Mouse (Mus musculus) bone marrow, adult 2 months (tissue): ENCODE results near the gene Urb1. TPM values are rescaled to one million over a fixed set of nuclear protein-coding genes. Genes with fewer than 3 reads are reported as not detected.

ENCODE experiments used
- H3K27ac ChIP-seq: fragments of 200-500 bp; 2 replicates; pipeline ENCODE4 v1.5.1; 2012; ENCODE audit warnings: low read depth, mild to moderate bottlenecking, control low read depth, inconsistent platforms, low read length; ENCODE audit not compliant: control insufficient read depth, poor library complexity, insufficient read depth
- H3K4me1 ChIP-seq: fragments of 200-500 bp; 2 replicates; pipeline ENCODE4 v1.6.1; 2011; ENCODE audit warnings: low read length; ENCODE audit not compliant: control insufficient read depth, insufficient read depth
- H3K4me3 ChIP-seq: fragments of 200-500 bp; replicated peaks from 2 replicates; pipeline ENCODE3; 2011; ENCODE audit warnings: mild to moderate bottlenecking, low read depth, low read length, control low read depth; ENCODE audit not compliant: control insufficient read depth
- CTCF ChIP-seq: fragments of 200-500 bp; IDR thresholded peaks from 2 replicates; pipeline ENCODE4 v1.5.1; 2011; ENCODE audit warnings: low read length, control low read depth; ENCODE audit not compliant: control insufficient read depth, insufficient read depth
- POLR2A ChIP-seq: fragments of 200-500 bp; IDR thresholded peaks from 2 replicates; pipeline ENCODE4 v1.6.1; 2011; ENCODE audit warnings: low read depth, mild to moderate bottlenecking, control low read depth, low read length, borderline replicate concordance; ENCODE audit not compliant: control insufficient read depth
- WGBS: fragments of 180-500 bp; shearing (Covaris S2); methylation state at CpG from one replicate; pipeline ENCODE4 v1.1.7; 2018; 5-methylcytosine and 5-hydroxymethylcytosine counted together
- polyA plus RNA-seq: library from polyadenylated mRNA; stranded (reverse); fragments of >200 nt; gene quantifications from 2 replicates; pipeline ENCODE4 v1.2.4, GENCODE M21; 2011; ENCODE audit warnings: low replicate concordance; ENCODE audit not compliant: missing spikeins, insufficient read depth, insufficient read length

Gene Urb1
- polyA plus RNA-seq, 1 experiment: 5.1 TPM

DNA sequence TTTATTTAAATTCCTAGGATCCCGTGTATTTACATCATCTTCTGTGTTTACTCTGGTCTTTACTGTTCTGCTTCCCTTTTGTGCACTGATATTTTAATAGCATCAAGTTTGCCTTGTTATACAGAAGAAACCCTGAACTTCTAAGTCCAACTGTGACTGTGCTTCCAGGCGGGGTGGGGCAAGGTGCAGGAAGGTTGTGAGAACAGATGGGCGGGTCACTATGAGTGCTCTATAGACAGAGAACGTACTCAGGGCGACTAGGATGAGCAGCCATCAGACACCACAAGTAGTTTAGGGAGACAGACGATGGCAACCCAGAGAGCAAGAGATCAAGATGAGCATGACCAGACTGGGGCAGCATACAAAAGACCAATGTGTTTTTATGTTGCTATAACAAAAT, 10.1 kb upstream of the Urb1 start:
- whole genome bisulfite sequencing: 73% methylated on average over 6 of the region's 6 CpGs
- Histone ChIP-seq H3K27ac (no peak overlapping the region), H3K4me1 (no peaks in the 10 kb centered on the region), H3K4me3 (no peak overlapping the region)
- TF ChIP-seq CTCF (no peak), POLR2A (no peak)

DNA sequence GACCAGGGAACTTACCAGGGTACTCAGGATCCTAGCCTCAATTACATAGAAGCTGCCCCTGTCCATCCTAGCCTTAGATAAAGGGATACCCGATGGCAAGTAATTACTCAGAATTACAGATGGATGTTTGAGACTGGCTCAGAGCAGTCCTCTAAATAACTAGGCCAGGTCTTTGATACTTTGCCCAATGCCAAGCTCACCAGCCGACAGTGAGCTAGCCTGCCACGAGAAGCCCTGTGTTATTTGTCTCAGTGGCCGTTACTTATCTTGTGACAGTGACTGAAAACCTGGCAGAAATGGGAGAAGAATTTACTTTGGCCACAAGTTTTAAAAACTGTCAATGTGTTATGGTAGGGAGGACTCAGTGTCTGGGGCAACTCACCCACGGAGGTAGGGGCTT, 1.9 kb upstream of the Urb1 start:
- H3K4me1 ChIP-seq: no peaks in the 10 kb centered on the region; the same call in 1 of the 2 replicates
- WGBS: 79% methylated on average over 5 of the region's 5 CpGs
- TF ChIP-seq POLR2A (no peak), CTCF (no peak)
- H3K4me3 ChIP-seq: no peak overlapping the region
- no peak overlapping the region for H3K27ac ChIP-seq

DNA sequence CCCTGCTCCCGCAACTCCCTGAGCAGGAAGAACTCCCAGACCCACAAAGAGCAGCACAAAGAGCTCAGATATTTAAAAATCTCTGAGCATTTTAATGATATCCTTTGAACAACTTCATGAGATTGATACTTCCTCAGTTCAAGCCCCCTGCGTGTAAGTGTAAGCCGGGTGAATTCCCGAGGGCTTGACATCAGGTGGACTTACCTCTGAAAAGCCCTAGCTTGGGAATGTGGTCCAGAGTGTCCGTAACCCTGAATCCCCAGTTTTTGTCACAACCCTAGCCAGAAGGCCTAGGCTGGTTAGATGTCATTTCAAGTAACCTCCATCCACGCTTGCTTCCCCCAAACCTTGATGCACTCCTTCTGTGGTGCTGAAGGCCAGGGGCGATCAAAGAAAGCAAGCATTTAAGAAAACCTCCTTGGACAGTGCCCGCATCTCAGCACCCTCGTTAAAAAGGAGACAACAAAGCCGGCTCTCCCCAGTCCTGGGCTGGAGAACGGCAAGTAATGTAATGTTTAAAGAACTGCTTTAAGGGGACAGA, 573 bp upstream of the Urb1 start:
- TF ChIP-seq CTCF: no peak
- TF ChIP-seq POLR2A: no peak
- Histone ChIP-seq H3K4me3 (peak overlapping the region; percentile 47), H3K4me1 (no peaks in the 10 kb centered on the region; the same call in 1 of the 2 replicates), H3K27ac (no peak overlapping the region)
- 49% methylated on average over 11 of the region's 11 CpGs for WGBS

DNA sequence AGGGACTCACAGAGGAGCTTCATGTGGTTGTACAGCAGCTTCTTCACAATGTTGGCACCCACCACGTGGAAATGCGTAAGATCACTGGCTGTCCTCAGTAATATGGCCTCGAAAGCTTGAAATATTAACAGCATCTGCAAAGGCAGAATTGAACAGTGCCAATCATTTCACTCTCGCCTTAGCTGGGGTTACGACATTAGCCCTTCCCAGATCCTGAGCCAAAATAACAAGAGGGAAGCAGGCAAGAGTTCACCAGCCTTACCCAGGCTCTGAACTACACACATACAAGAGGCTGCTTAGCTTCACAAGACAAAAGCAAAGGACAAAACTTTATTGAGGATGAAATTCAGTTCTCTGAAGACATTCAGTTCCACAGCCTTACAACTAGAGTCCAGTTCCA, 5.7 kb downstream of the Urb1 start:
- Histone ChIP-seq H3K27ac (no peak overlapping the region), H3K4me1 (no peaks in the 10 kb centered on the region; the same call in 1 of the 2 replicates), H3K4me3 (no peak overlapping the region)
- no peak for TF ChIP-seq POLR2A
- no peak for TF ChIP-seq CTCF
- 87% methylated on average over 5 of the region's 5 CpGs for WGBS

DNA sequence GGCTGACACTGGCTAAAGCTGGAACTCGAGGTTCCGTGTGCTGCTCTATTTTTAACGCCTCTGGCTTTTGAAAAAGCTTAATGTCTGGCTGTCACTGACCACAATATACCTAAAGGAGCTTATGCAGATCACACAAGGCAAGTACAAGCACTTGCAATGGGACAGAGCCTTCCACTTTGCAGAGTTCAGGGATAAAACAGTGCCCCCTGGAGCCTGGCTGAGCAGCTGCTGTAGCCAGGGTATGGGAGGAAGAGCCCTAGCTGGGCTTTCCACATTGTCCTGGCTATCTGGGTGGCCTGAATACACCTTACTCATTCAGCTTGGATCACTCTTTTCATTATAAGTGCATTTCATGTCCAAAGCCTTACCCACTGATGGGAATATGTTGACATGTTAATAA, 8.3 kb downstream of the Urb1 start:
- 84% methylated on average over 3 of the region's 3 CpGs for WGBS
- H3K4me3 ChIP-seq: no peak overlapping the region
- no peak overlapping the region for H3K27ac ChIP-seq
- peak; percentile 38; the same call in 1 of the 2 replicates for TF ChIP-seq CTCF
- no peak for TF ChIP-seq POLR2A
- H3K4me1 ChIP-seq: no peaks in the 10 kb centered on the region

DNA sequence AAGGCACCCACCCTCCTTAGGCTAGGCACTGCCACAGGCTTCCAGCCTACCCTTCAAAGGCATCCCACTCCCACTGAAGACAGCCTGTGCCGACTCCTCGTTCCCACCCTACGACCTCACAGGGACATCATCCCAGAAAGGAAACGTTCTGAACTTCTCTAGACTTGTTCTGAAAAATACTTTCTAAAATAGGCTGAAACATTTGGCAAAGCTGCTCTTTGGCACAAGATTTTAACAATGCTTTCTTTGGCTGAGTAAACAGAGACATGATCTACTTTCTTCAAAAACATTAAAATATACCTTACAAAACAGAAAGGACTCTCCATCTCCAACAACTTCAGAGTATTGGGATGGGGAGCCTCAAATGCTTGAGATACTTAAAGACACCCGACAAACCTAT, 9.0 kb downstream of the Urb1 start:
- Histone ChIP-seq H3K4me3 (no peak overlapping the region), H3K4me1 (no peaks in the 10 kb centered on the region), H3K27ac (no peak overlapping the region)
- 91% methylated on average over 5 of the region's 5 CpGs for WGBS
- TF ChIP-seq CTCF (no peak), POLR2A (no peak)

DNA sequence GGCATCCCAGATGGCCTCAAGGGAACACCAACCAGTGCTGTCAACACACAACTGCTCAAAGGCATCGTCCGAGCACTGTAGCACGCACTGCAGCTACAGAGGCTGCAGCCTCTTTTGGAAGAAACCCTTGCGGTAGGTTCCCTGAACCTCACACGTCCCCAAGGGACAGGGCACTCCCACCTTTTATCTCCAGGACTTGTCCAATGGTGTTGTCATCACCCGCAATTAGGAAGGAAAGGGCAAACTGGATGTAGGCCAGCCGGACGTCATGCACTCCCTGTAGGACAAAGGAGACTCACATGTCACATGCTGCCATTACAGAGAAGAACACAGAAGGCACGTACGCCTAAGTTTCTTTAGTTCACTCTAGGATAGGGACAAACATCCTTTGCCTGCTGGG, 10.4 kb downstream of the Urb1 start:
- H3K27ac ChIP-seq: no peak overlapping the region
- H3K4me1 ChIP-seq: no peaks in the 10 kb centered on the region
- whole genome bisulfite sequencing: 91% methylated on average over 10 of the region's 10 CpGs
- TF ChIP-seq POLR2A (no peak), CTCF (no peak)
- H3K4me3 ChIP-seq: no peak overlapping the region

DNA sequence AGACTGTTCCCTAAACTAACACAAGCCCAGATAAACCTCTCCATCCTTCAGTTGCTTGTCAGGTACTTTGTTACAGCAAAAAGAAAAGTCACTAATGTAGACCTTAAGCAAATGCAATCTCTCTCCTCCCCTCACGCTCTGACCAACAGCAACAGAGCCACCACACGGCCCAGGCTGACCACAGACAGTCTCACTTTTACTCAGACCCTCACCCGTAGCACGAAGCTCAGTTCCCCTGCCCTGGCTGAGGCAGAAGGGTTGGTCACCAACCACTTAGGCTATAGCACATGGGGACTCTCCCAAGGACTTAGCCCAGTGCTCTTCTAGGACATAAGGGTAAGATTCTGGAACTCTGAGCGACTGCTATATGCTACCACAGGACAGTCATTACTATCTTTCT, 11.4 kb downstream of the Urb1 start:
- H3K4me3 ChIP-seq: no peak overlapping the region
- WGBS: 86% methylated on average over 5 of the region's 5 CpGs
- TF ChIP-seq POLR2A: no peak
- no peak for TF ChIP-seq CTCF
- H3K4me1 ChIP-seq: no peaks in the 10 kb centered on the region
- no peak overlapping the region for H3K27ac ChIP-seq

DNA sequence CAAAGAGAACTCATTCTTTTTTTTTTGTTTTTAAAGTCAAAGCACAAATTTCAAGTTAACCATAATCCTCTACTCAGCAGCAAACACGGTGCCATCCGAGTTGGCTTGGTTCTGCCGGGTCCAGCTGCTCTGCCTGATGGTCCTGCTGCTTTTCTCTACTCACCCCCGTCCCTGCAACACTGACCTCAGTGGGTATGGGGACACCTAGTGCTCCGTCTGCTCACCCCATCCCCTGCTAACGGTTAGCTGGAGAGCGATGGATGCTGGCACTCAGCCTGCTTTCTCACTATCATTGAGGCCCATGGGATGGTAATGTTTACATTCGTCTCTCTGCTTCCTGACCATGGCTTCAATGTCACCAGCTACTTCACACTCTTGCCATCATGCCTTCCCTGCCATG, 11.8 kb downstream of the Urb1 start:
- Histone ChIP-seq H3K27ac (no peak overlapping the region), H3K4me1 (no peaks in the 10 kb centered on the region), H3K4me3 (no peak overlapping the region)
- WGBS: 83% methylated on average over 8 of the region's 8 CpGs
- no peak for TF ChIP-seq CTCF
- TF ChIP-seq POLR2A: no peak

DNA sequence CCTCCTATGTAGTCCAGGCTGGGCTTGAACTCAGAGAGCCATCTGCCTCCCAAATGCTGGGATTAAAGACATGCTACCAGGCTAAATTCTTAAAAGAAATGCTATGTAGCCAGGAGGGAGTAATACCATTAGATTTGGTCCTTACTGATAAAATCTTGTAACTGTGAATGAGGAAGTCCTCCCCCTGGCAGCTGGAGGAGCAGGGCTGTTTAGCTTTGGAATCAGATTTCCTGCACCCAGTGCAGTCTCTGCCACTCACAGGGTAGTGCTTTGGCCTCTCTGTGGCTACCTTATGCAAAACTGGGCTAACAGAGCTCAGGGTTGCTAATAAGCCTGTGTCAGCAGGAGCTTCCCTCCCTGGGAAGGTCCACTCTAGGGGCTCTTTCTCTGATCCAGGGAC, 15.5 kb downstream of the Urb1 start:
- no peak overlapping the region for H3K27ac ChIP-seq
- H3K4me1 ChIP-seq: no peaks in the 10 kb centered on the region
- no peak for TF ChIP-seq POLR2A
- no peak for TF ChIP-seq CTCF
- H3K4me3 ChIP-seq: no peak overlapping the region
